Mouse (Mus musculus) skeletal muscle tissue, adult 2 months (tissue): Measurements from ENCODE around the gene Nkain2.

Experiments
- DNase-seq: peaks from one replicate; pipeline ENCODE4 v3.0.0-alpha.2; 2012; ENCODE audit warnings: low read depth, low spot score

Nkain2 gene

DNA sequence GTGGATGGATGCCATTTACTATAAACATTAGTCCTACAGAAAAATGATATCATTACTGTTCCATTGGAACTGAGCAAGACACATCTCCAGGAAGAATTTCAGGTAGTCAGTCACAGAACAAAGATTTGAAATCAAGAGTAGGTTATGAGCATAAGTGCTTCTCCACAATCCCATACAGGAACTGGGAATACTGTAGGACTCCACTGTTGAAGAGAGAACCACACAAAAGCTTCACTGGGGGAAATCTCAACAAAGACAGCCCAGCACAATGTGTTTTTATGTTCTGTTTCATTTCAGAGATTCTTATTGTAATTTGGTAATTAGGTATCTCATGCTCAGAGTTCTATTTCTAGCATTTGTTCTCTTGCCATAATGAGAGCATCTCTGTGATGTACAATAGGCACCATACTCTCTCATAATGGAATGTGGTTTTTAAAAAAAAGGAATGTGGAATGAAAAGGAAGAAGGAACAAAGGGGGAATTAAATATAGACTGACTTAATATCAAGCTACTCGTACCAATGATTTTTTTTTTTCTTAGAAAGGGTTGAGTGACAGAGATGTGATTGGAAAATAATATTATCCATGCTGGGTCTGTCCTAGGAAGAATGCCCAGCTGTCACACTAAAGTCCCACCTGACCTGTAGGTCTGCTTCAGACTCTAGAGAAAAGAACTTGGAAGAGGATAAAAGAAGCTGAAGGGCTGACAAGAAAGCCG lies 313.5 kb downstream of the Nkain2 start:
- no peak for DNase-seq

DNA sequence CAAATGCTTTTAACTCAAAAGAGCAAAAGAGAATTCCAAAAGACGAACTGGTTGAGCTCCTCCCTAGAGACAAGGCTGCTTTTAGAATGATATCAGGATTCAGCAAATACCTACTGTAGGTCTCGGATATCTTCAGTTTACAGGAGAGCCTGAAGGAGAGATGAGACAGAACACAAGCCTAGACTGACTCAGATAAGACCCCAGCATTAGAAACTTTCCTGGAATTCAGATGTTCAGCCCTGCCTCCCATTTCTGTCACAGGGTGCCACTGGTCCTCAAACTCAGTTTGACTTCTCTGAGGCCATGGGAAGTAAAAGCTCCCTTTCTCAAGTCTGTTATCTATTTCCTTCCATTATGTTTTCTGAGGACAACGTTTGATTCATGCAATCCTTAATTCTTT lies 332.6 kb downstream of the Nkain2 start:
- DNase-seq = no peak

DNA sequence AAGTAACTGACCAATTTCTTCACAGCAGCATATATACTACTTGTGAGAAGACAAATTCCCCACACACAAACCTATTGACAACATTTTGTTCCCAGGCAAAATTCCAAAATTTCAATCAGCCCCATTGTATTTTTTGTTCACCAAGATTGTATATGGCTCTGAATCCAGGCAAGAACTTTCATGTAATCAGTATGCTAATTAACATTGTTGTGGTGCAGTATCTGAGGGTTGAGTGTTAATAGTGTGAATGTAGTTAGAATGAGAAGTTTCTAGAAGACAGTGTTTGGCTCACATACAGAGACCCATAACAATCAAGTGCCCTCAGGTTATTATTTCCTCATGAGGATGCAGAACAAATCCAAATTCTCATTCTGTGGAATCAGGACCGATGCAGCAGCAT lies 354.2 kb downstream of the Nkain2 start:
- DNase-seq = no peak

DNA sequence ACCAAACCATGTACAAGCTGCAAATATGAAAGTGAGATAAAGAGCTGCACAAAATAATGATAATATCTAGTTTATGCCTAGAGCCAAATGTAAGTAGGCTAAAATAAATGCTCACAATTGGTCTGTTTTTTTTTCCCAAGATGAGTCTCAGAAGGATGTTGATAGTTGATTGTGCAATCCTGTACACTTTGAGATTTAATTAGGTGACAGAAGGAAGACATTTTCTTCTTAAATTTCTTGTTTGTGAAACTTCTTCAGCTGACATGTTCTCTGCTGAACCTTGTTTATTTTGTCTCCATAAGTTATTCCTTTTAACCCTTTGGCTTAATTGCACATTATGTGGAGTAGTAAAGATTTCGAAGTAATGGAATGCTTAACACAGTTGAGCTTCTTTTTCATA lies 379.4 kb downstream of the Nkain2 start:
- no peak for DNase-seq

DNA sequence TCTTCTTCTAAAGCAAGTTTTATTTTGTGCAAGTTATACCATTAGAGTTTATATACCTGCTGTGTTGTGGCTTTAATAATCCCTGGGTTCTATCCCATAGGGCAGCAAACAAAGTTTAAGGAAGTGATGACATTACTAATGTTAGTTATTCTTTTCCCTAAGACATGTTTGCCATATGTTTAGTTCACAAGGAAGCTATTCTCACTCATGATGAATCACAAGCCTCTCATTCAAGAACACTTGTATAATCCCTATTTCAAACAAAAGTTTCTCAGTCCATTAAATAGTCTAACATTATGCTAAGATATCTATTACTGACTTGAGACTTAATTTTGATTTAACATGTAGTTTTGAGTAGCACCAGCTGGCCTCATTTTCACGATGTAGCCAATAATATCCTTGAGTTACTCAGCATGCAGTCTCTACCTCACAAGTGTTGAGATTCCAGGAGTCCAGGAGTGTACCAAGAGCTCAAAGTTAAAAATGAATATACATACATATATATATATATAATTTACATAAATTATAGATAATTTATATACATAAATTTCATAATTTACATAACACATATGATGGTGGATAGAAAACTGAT lies 395.6 kb downstream of the Nkain2 start:
- no peak for DNase-seq

DNA sequence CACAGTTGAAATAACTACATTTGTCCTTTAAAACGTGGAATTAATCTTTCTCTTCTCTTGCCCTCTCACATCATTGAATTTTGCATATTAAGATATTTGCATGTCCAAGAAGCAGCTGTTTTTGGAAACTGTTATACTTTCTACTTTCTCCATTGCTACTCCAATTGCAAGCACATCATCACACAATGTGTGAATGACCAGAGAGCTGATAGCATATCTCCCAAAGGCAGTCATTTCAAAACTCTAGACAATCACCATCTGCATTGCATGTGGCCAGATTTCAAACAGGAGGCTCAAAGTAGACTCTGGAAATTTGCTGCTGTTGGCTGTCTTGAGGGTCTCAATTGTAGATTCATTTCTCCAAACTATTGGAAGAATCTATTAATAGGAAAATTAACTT lies 396.7 kb downstream of the Nkain2 start:
- no peak for DNase-seq

DNA sequence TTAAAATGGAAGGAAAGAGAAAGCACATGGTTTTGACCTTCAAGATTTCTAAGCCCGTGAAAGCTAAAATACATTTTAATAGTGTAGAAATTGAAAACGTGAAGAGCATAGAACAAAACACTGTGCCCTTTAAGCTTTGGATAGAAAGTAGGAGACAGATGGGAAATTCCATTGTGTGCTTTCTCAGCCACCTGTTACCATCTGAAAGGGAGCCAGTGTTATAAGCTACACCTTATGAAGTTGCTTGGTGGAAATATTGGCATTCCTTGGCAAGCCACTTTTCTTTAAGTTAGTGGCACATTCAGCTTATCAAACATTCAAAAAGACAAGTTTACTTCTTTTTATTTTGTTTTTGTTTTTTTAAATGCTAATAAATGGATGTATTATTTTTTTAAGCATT lies 427.5 kb downstream of the Nkain2 start:
- no peak for DNase-seq

DNA sequence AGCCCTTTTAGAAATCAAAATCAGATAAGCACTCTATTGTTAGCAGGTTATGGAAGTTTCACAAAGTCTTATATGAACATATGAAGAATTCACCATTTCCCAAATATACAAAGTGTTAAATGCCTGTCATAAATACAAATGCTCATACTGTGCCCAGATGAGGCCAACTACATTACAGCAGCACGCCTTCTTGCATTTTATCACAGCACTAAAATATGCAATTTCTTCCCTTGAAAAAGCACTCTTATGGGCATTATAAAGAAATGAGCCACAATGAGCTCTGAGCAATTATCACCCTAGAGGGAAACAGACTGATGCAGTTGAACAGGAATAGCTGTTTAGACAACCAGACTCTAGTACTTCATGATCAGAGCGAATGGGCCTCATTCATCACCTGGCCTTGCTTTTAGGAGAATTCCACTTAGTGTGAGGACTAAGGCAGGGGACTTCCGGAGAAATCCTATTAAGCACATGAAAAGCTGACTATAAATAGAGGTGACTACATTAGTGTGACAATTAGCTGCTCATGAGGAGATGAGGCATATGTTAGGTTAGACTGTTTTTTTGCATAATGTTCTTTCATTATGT lies 450.2 kb downstream of the Nkain2 start:
- no peak for DNase-seq

DNA sequence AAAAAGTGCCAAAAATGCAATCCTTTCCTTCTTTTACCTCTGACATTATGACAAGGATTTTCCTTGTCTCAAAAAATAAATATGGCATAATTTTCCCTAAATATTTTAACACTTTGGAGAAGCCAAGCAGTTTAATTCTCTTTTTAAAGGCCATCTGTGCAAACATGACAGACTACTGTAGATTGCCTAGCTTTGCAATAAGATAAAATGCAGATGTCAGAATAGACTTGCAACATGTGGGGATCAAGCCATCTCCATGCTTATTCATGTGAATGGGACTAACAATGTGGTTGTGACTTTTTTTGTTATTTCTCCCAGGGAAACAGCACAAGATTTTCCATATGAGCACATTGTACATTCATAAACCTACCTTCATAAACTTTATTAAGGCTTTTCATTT lies 476.0 kb downstream of the Nkain2 start:
- DNase-seq = no peak

DNA sequence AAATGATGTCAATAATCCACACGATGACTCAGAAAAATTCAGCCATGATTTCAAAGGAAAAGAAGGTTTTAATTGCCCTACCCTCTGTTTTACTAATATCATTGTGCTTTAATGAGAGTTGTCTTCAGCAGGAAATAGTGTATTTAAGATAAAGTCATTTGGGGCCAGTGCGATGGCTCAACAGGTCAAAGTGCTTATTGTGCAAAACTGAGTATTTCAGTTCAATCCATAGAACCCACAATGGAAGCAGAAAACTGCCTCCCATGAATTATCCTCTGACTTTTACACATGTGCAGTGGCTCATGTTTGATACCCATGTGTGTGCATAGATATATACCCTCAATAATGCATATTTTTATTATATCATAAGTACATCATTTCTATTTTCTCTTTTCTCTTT lies 478.9 kb downstream of the Nkain2 start:
- DNase-seq = no peak

DNA sequence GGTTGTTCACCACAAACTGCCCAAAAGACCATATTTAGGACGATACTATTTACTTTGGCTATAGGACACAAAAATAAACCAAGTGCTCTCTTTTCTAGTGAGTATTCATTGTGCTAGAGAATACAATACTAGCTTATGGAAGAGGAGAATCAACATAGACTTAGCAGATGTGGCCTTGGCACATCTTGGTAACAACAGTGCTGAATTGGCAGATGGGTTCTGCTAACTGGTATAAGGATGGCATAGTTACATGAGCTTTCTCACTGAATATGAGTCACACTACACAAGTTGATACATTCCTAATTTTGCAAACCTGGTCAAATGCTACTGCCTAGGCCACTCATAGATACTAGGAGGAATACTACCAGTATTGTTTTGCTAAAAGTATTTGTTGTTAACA lies 489.3 kb downstream of the Nkain2 start:
- no peak for DNase-seq

DNA sequence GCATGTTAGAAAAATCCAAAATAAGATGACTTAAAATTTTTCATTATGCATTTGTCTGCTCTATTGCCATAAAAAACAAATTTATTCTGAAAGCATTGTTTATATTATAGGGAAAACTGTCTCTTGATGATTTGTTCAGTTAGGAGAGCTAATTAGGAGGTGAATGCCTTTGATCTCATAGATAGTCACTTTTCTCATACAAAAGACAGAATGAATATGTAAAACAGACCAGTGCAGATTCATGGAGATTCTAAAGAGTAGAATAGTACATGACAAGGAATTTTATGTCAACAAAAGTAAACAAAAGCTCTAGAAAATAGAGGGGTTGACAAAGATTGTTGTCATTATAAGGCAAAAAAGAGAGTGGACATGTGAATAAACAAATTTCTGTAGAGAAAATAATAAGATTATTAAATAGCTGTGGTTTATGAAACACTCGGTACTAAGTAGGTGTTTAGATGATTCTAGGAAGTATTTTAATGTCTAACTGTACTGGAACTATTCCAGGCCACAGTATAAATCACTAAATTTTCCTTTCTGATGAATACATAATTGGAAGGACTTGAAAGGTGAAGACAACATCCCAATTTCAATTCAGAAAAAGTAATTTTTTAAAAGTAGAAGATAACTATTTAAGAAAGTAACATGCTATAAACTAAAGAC lies 496.3 kb downstream of the Nkain2 start:
- no peak for DNase-seq

DNA sequence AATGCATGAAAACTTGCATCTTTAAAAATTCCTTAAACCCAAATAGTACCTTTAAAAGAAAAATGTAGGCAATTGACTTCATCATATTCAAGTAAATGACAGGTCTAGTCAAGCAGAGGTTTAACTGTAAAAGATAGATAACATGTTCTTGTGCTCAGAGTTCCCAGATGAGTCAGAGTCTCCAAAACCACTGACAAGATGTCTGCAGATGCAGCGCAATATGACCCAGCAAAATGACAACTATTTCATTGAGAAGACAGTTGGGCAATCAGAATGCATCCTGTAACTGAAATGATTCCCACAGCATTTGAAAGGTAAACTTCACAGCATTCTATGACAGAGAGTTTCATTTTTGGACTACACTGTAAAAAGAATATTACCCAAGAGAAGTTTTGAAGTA lies 496.9 kb downstream of the Nkain2 start:
- DNase-seq = no peak

DNA sequence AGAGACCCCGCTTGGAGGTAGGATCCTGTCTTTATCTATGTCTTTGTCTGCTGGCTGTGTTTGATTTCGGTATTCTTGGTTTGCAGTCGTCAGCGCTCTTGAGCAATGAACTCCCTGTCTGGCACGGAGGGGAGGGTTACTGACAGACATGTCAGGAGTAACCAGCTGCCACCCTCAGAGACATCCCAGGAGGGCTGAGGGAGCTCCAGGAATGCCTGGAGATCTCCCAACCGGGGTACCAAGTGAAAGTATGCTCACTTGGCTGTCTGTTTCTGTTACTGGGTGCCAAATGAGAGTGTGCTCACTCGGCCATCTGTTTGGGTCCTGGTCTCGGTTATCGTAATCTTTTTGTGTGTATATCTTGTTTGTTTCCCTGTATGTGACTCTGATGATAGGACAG lies 577.5 kb downstream of the Nkain2 start:
- no peak for DNase-seq

DNA sequence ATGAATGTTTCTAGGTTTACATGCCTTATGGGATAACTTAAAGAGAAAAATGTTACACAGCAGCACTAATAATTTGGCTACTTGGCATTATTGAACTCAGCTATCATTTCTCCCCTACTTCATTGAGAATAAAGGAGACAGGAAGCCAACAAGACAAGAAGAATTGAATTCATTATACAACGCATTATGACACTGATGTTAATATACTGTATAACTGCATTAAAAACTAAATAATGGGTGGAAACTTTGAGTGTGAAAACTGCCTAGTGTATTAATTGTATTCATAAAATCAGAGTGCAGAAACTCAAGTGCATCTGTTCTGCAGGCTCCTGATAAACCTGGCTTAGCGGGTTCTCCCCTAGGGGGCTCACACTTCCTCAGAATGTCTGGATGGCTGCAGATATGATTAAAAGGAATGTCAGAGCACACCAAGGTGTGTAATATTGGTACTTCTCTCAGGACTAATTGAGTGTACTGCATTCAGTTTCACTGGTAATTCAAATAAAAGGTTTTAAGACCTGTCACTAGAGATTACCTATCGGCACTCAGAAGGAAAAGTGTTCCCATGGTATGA lies 589.2 kb downstream of the Nkain2 start:
- DNase-seq = no peak

DNA sequence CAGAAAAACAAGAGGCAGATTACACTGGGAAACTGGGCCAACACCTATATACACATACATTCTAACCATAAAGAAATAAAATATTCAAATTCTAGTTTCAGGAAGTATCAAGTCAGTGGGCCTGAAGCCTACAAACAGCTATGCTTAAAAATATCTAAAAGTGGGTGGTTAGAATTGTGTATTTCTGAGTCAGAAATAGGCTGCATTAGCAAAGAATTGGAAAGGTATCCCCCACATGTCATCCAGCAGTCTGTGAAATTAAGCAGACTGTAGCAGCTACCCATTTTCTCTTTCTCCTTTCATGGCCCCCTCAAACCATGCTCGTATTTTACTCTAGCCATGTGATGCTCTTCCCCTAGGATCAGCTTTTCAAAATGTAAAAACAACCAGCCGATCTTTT lies 599.8 kb downstream of the Nkain2 start:
- DNase-seq = no peak

DNA sequence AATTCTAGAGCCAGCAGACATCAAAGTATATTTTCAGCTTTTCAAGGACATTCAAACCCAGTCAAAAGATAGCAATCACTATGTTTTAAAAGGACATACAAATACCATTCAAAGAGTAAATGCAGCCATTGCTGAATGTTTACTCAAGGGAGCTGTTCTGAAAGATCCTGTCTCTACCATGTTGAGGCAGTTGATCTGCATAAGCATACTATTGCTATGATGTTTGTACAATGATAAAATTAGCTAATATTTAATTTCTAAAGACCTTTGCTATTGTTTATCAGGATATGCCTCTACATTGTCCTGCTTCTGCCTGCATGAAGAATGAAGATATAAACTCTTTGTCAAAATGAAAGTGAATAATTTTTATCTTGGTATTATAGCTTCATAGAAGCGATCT lies 606.6 kb downstream of the Nkain2 start:
- DNase-seq = no peak

DNA sequence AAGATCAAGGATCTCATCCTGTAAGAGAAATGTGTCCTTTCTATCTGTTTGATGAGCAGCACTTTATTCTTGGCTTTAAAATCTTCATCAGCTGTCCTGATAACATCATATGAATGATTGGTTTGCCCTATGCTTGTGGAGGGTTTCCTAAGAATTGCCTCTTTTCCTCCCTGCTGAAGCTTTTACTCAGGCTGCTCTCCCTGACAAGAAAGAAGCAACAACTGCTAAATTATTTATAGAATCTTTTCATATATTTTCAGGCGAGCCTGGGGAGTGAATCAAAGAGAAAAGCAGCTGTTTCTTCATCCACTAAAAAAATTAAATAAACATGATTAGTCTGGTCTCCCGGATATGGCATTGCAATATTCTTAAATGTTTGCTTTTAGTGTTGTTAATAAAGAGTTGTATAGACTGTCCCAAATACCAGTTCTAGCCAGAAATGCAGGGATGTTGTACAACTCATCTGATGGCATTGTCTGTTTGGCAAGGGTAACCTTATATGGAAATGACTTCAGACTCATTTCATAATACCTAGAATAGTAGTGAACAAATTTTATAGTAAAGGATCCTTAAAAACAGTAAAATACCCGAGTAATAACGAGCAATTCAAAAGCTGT lies 646.9 kb downstream of the Nkain2 start:
- no peak for DNase-seq

DNA sequence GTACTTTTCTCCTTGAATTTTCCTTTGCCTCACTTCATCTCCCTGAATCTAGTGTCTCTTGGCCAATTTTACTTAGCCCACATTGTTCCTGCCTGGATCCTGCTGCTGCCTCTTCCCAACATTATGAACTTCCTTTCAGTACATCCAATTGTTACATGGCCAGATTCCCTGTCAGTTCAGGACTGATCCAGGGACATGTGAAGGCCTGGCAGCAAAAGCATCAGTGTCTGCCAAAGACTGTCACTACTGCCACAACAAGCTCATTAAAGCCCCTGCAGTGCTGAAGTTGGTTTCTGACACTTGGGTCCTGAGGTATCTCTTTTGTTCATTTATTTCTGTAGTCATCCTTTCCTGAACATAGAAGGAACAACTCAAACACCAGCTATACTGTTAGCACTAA lies 649.1 kb downstream of the Nkain2 start:
- DNase-seq = no peak

DNA sequence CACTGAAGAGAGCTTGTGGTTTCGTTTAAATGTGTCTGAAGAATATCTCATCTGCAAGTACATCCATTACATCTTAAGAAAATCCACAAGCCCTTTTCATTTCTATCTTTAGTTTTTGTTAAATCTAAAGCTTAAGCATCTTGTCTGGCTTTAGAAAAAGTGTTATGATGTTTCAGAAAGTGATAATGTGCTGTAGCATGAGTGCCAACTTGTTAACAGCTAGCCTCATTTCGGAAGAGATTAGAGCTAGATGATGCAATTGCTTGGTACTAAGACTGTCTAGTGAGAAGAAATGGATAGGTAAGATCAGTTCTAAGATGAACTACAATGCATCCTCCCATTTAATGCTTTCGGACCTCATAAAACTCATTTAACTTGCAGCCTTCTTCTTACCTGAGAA lies 707.3 kb downstream of the Nkain2 start:
- DNase-seq = no peak

DNA sequence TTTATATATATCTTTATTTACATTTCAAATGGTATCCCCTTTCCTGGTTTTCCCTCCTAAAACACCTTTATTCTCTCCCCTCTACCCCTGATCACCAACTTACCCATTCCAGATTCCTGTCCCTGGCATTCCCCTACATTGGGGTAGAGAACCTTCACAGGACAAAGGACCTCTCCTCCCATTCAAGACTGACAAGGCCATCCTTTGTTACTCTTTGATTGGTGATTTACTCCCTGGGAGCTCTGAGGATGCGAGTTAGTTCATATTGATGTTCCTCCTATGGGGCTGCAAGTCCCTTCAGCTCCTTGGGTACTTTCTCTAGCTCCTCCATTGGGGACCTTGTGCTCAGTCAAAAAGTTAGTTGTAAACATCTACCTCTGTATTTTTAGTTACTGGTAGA lies 798.9 kb downstream of the Nkain2 start:
- DNase-seq = no peak

DNA sequence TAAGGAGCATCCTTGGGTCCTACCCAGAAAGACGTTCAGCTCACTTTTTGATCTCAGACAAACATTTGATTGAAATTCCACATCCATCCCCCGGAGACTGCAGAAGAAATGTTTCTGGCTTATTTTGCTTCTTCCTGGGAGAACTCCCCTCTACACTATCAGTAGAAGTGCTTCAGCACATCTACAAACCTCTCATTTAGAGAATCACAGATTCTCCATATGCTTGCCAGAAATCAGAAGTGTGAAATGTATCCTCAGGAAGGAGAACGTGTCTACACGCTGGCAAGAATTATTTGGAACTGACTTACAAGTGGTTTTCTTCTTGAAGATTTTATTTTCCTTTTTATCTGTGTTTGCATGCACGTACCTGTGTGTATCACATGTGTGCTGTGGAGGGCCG lies 829.9 kb downstream of the Nkain2 start:
- no peak for DNase-seq
